Mouse (Mus musculus) kidney, postnatal 4 days (tissue): ENCODE data around the gene Myof.

Source experiments
- DNase-seq, 2 experiments: peaks; one replicate each; pipeline ENCODE4 v3.0.0; 2021; ENCODE audit warnings: mixed read lengths in 2 of 2

Myof gene

DNA sequence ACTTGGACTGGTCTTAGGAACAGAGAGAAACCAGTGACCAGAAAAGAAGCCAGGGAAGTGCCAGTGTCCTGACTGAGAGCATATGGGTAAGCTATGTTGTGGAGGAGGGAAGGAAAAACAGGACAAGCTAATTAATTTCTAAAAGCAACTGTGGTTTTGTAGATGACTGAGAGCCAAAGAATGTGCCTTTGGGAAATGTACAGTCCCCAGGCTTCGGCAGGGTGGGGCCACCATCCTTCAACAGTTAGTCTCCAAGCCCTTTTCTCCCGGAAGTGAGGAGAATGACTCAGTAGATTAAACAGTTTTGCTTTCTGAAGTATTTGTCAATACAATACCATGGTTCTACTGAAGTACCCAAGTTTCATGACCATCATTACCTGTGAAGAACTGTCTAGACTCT is 5.1 kb downstream of the Myof start:
- DNase-seq, result peak in 1 of 2 experiments; percentile 59

DNA sequence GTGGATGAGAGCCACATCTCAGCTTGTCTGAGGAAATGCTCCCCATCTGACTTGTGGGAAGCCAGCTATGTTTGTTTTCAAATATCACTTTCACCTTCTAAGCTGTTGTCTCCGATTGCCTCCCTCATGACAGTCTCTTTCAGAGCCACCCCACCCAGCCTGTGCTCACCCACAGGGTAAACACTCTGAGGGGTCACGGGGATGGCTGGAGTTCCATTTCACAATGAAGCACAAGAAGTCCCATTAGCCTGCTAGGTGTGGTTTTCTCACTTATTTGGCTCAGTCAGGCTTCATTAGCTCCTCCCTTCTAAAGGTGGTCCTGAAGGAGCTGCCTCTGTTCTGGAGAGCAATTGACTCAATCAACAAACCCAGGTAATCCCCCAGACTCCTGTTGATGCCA is 7.6 kb downstream of the Myof start:
- no peak for DNase-seq

DNA sequence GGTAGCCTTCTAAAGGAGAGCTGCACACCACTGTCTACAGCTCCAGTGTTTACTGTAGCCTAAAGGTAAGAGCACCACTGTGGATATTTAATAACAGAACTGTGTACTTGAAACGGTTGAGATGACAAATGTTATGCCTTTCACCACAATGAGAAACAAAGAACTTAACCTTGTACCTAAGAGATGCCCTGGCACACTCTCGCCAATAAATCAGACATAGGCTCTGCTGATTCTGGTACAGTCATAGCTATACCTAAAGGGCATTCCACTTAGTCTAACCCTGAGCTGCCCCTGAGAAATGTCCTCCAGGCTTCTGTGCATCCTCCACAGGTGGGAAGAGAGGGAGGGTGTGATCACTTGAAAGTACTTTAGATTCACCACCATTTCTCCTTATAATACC is 8.7 kb downstream of the Myof start:
- DNase-seq, result no peak

DNA sequence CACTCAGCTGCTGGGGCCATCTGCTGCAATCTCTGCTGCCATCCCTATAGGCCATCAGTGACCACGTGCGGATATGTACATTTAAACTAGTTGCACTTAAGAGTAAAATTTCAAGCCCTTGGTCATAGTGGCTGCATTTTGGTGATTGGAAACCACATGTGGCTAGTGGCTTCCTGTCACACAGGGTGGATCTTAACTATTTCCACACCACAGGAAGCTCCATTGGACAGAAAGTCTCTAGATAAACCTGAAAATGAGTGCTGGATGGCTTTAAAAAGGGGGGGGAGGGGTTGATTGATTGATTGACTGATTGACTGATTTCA is 9.7 kb downstream of the Myof start:
- no peak for DNase-seq

DNA sequence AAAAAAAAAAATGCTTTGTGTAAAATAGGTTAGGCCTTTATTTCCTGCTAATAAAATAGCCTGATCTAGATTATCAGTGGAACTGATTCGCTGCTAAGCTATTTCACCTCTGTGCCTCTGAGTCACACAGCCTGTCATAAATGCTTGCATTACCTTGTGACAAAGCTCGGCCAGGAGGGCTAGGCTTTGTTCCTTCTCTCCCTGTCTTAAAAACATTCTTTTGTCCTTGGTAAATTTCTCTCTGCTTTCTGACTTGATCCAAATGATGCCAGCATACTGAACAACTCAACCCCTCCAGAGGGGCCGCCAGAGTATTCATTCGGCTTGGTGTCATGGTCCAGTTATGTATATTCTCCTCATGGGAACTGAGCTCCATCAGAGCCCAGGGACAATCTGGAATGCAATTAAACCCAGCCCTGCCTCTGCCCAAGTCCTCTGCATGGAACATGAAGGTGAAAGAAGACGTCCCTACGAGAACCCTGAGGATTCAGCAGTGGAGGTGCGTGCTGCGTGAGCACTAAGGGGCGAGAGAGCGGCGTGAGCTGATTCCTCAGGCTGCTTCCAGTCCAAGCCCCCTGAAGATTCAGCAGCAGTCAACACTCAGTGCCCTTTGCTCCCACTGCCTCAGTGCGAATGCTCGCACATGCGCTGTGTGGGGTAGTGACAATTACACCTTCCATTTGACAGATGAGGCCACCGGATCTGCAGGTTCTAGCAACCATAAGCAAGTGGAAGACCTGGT is 10.2 kb downstream of the Myof start:
- no peak for DNase-seq

DNA sequence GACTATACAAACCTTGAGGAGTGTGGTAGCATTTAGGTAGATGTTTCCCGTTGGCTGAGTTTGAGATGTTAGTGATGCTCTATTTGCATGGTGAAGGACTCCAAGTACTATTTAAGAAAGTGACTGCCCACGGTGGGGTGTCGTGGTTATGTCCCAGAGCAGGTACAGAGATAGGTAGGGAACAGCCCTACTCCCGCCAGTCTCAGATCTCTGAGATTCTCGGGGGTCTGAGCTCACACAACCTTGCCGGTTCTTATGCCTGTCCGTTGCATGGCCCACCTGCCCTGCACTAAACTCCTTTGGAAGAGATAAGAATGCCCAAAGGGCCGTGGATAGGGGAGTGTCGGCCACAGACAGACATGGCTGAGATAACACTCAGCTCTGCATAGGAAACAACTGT is 12.2 kb downstream of the Myof start:
- no peak for DNase-seq

DNA sequence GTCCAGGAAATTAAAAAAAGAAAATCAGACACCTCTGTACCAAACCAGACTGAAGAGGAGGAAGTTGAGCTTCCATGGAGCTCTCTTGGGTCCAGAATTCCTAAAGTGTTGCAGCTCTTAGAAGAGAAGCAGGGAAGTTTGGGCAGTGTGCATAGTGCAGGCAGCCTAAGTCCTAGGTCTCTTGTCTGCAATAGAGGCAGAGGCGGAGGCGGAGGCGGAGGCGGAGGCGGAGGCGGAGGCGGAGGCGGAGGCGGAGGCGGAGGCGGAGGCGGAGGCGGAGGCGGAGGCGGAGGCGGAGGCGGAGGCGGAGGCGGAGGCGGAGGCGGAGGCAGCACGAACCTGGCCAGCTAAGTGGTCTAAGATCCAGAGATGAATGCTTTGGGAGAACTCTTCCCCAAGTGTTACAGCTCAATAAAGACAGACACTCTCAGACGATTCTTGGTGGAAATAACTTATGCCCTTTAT is 12.7 kb downstream of the Myof start:
- peak; percentile 82 to 88 for DNase-seq

DNA sequence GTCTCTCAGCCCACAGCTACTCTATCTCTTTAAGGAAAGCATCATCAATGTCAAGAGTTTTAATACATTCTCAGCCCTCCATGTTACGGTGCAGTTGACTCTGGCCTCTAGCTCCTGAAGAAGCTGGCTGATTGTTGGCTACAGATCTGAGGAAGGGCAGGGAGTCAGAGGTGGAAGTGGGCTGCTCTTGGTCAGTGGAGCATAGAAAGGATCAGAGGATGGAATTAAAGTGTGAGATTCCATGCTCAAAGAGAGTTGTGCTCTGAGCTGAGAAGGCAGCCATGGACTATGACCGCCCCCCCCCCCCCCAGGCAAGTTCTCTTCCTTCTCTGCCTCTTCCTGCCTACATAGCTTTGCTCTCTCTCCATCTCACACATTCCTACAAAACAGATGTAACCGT is 13.5 kb downstream of the Myof start:
- DNase-seq, result peak in 1 of 2 experiments; percentile 30

DNA sequence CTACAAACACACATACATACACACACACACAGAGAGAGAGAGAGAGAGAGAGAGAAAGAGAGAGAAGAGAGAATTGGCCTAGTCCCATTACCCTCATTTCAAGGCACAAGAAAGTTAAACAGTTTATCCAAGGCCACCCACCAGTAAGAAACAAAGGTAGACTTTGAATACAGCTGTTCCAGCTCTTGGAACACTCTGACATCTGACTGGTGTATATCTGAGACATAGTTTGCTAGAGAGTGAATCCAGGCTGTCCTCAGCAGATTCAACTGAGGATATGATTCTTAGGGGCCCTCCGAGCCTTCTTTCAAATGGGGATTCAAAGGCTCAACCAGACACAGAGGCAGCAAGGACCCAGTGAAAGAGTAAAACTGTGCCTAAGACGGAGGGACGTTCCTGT is 14.1 kb downstream of the Myof start:
- DNase-seq, result no peak

DNA sequence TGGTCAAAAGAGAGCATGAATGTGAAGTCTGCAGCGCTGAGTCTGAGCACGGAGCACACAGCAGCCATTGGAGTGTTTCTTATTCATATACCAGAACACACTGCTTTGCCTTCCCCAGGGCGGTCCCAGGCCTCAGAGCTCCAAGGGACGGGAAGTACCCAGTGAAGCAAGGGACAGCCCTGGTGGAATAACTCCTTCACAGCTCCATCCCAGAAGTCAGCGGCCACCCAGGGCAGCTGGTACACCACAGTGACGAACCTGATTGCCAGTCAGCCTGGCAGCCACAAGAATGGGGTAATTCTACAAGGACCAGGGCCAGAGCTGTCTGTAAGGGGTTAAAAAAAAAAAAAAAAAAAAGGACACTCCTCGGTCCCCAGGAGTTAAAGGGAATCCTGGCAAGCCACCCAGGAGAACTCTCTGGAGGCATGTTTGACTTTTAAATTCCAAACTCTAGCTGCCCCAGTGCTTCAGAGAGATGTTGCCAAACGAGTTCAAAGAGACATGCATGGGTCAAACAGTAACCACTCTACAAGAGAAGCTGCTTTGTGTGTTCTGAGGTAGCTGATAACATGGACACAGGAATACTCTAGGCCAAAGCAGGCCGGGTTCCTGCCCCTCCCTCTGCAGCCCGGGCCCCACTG is 15.4 kb downstream of the Myof start:
- DNase-seq, result peak in 1 of 2 experiments; percentile 57

DNA sequence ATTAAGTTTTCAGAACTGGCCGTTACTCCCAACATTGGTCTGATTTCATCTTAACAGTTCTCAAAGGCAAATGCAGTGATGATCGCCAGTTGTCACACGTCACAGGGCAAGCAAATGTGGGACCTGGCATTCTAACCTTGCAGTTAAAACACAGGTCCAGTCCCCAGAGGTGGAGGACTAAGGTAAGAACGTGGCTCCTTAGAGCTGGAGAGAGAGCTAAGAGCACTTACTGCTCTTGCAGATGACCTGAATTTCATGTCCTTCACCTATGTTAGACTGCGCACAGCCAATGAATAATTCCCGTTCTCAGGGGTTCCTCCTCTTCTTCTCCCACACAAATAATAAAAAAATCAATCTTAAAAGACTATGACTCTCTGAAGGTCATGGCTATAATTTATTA is 16.0 kb downstream of the Myof start:
- DNase-seq, result no peak

DNA sequence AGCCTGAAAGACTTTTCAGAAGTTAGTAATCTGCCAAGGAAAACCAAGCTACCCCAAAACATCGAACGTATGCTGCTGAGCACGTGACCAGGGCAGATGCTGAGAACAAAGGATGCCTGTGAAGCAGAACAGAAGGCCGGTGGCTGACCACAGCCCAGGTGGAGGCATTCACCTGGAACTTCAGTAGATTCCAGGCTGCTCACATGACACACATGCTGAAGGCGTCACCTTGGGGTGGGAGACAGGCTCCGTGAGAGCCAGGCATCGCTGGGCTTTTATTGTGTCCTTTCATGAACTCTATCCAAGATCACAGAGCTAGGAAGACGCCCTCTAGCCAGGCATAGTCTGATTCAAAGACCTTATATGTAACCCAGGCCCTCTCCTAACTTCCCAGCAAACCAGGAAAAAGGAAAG is 17.2 kb downstream of the Myof start:
- peak; percentile 47 to 70 for DNase-seq

DNA sequence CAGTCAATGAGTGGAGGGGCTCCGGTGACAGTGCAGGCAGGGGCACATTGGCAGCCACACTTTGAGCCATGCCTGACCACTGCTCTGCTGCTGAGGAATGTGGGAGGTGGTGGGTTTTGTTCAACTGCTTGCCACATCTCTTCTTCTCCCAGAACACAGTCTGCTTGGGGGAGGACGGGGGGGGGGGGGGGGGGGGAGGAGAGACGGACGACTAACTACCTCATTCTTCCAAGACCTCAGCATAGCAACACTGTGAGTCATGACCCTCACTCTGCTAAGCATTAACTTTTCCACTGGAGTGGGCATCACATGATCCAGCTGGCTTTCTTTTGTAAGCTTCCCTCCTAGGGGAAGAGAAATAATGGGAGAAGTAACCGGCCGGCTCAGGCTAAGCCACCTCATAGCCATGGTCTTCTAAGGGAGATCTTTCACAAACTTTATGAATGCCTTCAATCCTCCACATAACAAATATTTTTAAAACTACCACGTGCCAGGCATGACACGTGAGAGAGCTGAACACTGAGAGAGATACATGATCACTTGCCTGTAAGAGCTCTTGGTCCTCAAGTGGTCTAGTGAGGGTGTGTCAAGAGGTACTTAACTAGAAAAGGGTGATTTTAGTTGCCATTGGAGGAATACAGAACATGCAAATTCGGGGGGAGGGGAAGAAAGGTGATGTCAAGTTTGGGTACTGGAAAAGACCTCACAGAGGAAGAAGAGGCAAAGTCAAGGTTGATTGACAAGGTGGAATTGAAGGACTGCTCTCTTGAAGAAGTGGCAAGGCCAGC is 17.9 kb downstream of the Myof start:
- peak; percentile 44 to 62 for DNase-seq

DNA sequence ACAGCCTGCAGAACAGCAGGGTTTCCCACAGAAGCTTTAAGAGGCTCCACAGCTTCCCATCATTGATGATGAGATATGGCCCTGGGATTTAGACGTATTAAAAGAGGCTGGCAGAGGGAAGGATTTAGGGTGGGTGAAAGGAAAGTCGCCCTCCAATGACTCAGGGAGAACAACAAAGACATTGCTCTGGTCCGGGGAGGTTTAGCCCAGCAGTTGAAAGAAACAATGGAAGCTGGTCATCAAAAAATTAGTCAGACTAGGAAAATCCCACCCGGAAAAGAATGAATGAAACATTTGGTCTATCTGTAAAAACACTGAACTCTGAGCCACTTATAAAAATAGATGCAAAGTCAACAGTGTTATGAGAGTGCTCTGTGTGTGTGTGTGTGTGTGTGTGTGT is 19.8 kb downstream of the Myof start:
- DNase-seq, result no peak

DNA sequence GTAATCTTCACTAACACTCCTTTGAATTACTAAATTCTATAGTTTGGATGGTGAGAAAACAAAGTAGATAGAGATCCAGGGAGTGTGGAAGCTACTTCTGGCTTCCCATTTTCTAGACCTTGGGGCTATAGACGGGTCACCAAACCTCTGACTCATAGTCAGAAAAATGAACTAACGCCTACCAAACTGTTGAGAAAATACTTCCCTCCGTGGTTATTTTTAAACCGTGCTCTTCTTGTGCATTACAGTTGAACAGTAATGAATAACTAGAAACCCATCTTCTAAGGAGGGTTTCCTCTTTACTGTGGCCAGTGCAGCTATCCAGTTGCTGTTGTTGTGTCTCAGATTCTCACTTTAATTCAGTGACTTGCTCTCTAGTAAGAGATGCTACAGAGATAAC is 20.7 kb downstream of the Myof start:
- no peak for DNase-seq

DNA sequence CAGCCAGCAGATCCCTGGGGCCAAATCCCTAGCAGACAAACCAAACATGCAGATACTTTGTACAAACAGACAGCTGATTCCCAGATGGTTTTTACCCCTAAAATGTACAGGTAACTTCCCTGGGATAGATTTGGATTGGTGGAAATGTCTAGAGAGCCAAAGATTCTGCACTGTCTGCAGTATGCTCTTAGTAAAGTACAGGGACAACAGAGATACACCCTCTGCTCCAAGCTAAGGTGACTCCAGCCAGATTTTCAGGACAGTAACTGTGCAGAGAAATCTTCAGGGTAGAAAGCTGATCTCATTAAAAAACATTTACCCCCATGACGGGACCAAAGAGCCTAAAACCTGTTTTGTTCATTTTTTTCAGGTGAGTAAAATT is 27.5 kb downstream of the Myof start:
- no peak for DNase-seq

DNA sequence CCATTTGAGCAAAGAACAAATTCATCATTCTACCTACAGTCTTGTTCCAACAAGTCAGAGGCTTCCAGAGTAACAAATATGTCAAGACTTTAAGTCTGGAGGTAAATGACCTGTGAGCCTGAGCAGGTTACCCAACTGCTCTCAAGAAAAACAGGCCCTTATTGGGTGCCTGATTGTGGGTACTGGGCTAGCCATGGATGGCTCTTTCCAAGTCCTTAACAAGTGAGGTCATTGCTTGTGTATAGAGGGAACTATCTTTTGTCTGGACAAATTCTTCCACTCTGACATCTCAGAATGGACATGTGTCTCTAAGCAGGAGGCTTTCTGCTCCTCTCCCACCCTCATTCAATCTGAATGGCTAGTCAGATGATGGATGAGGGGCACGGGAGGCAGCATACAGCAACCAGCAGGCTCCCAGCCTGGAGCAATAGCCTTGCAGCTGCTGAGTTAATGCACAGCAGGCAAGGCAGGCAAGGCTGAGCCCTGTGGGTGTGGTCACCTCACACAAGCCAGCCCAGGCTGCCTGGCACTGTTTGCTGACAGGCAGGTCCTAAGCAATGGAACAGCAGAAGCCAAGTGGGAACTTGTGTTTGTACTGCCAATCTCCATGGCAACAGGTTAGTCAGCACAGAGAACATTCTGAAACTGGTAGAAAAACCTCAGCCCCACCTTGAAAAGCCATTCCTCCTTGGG is 28.1 kb downstream of the Myof start:
- peak; percentile 53 to 77 for DNase-seq

DNA sequence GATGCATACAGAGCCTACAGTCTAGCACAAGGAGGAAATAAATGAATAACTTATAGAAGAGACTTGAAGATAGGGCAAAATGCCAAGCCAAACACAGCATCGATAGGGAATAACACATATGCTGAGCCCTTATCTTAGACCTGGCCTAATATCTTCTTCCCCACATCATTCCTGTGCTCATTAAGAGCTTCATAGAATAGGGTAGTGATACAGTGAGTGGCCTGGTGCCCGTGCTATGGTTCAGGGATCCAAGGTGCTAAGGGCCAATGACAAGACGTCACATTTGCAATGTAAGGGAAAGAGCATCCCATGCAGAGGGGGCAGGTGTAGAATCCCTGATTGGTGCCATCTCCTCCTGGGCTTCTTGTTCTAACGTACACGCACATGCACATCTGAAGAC is 28.9 kb downstream of the Myof start:
- DNase-seq, result no peak

DNA sequence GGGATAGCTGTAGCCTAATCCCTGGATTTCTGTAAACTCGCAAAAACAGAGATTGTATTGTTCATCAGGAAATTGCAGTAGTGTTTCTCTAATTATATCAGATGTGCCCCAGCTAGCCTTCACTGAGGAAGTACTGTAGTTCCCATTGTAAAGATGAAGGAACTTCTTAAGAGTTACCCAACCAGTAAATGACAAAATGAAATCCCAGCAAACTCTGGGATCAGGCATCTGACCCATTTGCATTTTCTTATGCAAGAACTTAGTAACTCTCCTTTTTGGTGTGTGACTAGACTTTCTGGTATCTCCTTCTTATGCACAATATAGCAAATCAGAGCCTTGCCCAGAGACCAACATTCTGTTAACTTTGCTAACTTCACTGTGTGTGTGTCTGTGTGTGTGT is 32.0 kb downstream of the Myof start:
- no peak for DNase-seq

DNA sequence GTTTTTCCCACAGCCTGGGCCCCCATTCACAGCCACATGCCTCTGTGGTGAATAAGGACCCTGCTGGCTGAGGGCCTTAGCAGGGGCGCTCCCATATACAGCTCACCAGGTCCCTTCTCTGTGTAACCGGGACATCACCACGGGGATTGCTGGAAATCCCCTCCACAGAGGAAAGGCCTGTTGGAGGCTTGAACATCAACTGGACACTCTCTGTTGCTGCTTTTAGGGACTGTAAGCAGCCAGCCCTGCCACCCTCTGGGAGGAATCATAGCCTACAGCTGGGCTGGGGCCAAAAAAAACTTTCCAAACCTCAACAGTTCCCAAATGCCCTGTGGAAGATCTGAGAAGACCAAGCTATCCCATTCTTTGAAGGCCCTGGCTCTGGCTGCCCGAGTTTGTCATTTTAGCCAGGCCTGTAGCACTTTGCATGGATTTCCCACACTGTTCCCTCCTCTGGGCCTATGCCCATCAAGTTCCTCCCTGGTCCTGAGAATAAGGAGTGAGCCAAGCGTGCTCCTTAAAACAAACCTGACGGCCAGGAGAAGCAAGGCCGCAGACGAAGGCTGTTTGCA is 38.5 kb downstream of the Myof start:
- peak in 1 of 2 experiments; percentile 10 for DNase-seq

DNA sequence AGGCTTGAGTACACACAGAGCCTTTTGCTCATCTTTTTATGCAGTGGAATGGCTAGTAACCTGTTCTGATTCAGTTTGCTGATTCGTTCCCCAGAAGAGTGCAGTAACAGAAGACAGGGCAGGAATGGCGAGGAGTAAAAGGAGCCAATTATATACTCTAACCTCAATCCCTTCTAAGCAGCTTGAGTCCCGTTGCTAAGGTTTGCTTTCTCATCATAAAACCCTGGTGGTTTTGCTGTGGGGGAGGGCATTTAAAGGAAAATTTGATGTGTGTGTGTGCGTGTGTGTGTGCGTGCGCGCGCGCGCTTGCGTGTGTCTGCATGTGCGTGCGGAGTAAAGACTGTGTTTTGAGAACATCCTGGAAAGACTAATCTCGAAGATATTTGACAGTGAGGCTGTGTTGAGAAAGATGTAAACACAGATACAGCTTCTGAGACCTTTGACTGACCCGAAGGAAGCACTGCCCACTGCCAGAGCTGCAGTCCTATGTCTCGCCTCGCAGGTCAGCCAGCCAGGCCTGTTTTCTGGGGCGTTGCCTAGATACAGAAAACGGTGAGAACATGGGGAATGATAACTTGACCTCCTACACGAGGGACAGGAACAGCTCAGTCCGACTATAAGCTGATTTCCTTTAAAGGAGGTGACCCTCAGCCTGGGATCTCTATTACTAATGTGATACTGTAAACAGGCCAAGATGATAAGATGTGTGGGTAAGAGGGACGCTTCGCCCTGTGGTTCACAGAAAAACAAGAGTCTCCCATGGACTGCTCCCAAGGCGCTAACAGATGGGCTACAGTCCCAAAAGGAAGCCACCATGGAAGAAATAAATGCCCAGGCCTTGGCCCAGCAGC is 39.5 kb downstream of the Myof start:
- peak; percentile 24 to 54 for DNase-seq

DNA sequence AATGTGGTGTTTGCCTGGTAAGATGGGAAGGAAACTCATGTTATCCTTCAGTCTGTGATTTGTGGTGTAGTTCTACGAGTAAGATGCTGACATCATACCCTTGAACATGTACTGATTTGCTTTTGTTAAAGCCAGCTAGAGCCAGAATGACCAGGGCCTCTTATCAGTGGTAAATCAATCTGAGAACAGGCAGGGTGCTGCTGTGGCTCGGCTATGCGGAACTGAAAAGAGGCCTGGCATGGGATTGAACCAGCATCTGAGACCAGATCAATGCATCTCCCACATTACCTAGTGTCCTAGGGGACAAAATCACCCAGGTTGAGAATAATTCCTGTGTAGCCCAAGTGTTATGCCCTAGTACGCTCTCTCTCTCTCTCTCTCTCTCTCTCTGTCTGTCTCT is 40.6 kb downstream of the Myof start:
- no peak for DNase-seq
